Mouse (Mus musculus): Measurements from ENCODE around the gene Smg9. TPM values are rescaled to one million over a fixed set of nuclear protein-coding genes. Genes with fewer than 3 reads are reported as not detected.
A peak's percentile ranks its signal among the peaks of the same experiment; 100 is the strongest.

Gene Smg9
- total RNA-seq, 2 experiments from 2014 or later, result 19.5 to 21.6 TPM

DNA sequence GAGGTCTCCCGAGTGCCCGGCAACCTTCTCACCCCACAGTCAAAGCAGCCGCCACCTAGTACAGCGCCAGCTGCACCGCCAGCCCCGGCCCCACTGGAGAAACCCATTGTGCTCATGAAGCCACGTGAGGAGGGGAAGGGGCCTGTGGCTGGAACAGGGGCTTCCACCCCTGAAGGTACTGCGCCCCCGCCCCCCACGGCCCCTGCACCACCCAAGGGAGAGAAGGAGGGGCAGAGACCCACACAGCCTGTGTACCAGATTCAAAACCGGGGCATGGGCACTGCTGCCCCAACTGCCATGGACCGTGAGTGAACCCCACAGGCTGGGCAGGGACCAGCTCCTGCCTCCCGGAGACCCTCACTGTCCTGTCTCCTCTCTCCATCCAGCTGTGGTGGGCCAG is 6.2 kb downstream of the Smg9 start:
- no peak for ATAC-seq (replicated peaks; ENCODE audit: poor library complexity, severe bottlenecking)

DNA sequence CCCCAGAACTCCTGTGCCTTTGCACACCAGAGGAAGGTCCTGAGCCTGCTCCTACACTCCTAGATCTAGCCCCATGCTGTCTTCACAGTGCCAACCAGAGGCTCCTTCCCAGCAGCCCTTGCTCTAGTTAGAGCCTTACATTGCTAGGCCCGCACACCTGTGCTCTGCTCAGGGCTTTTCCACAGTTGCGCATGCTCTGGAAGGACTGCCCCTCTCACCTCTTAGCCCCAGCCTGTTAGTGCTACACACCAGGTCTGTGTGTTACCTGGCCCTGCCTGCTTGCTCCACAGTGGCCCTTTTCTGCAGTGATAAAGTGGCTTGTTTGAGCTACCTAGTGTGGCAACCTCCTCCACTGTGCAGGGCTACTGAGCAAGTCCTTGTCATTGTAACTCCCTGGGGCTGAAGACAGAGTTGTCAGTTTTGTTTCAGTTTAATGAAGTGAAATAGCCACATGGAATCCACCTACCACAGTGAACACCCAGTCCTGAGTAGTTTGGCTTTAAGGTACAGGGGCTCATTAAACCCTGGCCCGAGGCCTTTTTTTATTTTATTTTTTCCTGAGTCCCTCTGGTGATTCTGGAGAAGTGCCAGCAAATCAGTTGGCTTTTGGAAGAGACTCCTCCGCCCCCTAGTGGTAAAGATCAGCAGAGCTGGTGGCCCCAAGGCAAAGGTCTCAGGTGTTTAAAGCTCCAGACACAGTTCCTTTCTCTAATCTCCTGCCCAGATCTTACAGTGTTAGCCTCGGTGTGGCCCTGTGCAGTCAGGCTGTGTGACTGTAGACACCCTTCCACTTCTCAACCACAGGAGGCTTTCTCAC is 7.3 kb downstream of the Smg9 start:
- peak; percentile 55 for ATAC-seq (replicated peaks; ENCODE audit: poor library complexity, severe bottlenecking)

DNA sequence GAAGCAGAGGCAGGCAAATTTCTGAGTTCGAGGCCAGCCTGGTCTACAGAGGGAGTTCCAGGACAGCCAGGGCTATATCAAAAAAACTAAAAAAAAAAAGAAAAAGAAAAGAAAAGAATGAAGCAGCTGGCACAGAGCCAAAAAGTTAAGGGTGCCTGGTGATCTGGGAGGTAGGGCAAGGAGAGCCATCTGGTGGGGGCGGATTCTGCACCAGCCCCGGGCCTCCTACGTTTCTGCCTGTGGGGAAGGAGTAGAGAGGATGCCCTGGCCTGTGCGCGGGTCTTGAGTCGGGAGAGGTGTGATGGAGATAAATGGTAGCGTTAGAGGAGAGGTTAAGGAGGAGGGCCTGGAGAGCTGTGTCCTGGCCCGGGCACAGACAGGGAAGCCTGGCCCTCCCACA is 8.8 kb downstream of the Smg9 start:
- ATAC-seq (replicated peaks; ENCODE audit: poor library complexity, severe bottlenecking), result no peak

DNA sequence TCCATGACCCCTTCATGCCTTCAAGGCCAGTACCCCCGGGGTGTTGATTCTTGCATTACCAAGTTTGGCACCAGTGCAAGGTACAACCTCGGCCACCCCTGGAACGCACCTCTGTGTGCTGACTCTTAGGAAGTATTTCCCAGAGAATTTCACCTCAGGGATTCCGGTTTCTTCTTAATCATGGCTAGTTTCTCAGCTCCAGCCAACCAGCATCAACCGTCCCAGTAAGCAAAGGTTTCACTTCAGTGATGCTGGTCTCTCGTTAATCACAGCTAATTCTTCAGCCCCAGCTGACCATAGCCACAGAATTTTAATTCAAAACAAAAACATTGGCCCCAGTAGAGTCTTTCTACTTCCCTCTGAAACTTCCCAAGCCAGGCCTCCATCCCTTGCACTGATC is 10.7 kb downstream of the Smg9 start:
- no peak for ATAC-seq (replicated peaks; ENCODE audit: poor library complexity, severe bottlenecking)

DNA sequence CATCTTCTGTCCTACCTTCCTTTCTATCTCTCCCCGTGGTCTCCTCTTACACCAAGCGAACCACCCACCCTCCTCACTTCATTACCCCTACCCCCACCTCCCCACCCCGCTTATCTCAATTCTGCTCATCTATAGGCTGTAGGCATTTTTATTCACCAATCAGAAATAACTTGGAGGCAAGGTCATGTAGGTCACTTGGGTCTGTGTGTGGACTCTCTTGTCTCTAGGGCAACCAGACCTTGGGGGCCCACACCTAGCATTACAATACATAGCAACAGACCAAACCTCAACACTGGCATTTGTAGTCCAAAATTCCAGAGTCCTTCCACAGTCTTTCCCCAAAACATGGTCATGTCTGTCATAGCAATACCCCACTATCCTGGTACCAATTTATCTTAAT is 11.4 kb downstream of the Smg9 start:
- ATAC-seq (replicated peaks; ENCODE audit: poor library complexity, severe bottlenecking), result no peak

DNA sequence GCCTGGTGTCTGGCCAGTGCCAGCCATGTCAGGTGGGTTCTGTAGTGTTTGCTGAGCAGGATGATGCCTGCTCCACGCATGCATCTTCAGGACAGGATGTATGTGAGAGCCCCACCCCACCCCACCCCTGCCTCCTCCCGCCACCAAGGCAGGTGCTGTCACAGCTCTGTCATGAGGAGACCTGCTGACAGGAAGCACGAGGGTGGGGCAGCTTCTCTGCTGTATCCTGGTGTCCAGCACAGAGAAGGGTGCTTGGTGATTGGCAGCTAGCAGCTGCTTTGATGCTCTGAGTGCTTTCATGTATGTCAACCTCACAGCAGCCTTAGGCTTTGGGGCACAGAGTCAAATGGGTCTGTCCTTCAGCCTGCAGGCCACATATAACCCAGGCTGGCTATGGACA is 14.2 kb downstream of the Smg9 start:
- ATAC-seq (replicated peaks; ENCODE audit: poor library complexity, severe bottlenecking), result no peak

DNA sequence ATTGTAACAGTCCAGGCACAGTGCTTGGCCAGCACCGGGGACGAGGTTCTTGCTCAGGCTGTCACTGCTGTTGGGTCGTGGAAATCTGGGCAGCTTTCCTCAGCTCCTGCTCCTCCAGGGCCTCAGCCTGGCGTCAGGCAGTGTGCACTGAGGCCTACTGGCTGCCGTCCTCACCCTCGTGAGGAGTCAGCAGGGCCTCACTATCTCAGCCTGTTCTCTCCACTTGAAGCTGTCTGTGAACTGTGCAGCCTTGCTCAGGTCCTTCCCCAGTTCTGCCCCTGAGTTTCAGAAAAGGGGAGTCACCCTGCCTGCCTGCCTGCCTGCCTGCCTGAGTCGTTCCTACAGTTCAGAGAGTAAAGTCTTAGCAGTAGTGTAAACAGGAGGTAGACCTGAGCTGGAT is 15.8 kb downstream of the Smg9 start:
- ATAC-seq (replicated peaks; ENCODE audit: poor library complexity, severe bottlenecking), result no peak

DNA sequence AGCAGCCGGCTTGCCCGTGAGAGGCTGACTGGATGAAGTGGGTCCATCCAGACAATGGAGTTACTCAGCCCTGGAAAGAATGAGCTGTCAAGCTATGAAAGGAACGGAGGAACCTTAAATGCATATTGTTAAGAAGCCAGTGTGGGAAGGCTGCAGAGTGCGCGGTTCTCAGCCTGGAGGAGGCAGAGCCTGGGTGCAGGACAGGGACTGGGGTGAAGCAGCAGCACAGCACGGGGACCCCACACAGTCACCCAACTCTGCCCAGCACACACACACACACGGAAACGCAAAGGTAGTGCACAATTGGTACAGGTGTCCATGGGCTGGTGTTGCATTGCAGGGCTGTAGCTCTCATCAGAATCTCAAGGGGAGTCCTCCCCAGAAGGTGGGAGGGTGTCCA is 20.2 kb downstream of the Smg9 start:
- ATAC-seq (replicated peaks; ENCODE audit: poor library complexity, severe bottlenecking), result no peak

DNA sequence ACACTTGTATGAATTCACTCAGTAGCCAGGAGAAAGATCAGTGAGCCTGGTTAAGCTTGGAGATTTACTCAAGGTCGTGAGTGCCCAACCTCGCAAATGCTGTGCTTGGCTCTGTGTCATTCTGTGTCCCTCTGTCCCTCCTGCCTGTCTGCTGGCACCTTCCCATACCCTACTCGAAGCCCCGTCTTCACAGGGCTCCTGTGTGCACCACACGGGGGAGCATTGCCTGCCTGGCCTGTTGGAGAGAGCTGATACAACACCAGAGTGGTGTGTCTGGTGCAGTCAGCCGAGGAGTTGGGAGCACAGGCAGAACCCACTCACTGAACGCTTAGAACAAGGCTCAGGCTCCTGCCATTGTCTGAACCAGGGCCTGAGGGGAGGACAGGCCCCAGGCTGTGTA is 22.2 kb downstream of the Smg9 start:
- no peak for ATAC-seq (replicated peaks; ENCODE audit: poor library complexity, severe bottlenecking)

DNA sequence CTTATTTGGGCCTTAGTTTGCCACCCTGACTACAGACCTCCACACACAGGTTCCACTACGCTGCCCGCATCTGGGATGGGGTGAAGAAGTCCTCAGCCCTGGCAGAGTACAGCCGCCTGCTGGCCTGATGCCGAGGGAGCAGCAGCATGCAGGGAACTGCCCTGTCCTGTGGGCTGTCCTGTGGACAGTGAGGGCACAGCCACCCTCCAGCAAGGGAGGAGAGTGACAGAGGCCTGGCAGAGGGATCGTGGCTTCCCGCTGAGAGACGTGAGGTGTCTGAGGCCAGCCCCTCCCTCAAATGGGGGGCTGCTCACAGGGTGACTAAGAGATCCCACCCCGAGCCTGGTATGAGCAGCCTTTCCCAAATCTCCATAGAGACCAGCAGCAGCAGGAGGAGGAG is 22.8 kb downstream of the Smg9 start:
- no peak for ATAC-seq (replicated peaks; ENCODE audit: poor library complexity, severe bottlenecking)

DNA sequence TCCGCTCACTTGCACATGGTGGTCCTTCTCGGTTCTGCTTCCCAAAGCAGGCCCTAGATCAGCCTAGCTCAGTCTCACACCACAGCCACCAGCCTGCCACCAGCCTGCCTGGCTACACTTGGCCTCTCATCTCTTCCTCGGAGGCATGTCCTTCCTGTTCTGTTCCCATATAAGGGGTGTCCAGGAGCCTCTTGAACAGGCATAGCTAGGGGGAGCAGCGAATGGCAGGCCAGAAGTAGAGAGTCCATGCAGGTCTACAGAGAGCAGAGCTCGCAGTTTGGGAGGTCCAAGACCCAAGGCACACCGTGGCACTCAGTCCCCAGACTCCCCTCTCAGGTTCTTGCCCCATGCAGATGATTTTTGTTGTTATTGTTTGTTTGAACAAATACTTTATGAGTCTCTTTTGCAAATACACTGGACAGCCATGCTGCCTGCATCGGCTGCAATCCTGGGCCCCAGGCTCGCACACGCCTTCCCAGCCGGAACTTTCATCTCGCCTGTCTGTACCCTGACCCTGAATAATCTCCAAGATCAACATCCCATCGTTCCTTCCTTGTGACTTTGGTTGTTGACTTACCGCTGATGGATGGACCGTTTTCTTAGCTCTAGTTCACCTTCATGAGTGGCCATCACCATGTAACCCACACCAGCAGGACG is 23.8 kb downstream of the Smg9 start:
- no peak for ATAC-seq (replicated peaks; ENCODE audit: poor library complexity, severe bottlenecking)

DNA sequence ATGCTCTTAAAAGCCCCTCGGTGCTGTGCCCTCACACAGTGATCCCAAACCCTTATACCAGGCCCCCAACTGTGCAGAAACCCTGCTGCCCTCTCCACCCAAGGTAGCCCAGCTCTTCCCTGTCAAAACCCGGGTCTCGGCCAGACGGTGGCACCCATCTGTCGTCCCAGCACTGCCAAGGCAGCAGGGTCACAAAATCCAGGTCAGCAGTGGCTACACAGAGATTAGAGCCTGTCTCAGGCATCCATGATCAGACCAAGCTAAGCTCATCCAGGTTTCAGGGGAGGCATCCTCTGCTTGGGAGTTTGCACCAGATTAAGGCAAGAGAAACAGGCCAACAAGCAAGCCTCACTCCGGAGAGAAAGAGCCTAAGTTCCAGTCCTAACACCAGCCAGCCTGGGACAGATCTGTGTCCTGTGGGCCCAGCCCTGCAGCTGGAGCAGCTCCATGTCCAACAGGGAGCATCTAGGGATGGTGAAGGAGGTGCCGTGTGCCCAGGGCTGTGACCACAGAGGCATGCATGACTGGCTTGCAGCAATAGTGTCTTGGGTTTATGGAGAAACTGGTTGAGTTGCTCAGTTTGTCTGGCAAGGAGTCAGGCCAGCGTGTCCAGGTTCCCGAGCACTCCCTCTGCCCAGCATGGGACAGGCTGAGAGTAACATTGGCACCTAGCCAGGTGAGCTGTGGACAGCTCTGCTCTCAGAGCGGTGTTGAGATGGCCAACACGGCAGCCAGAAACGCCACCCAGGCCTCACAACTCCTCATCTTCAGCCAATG is 24.7 kb downstream of the Smg9 start:
- ATAC-seq (replicated peaks; ENCODE audit: poor library complexity, severe bottlenecking), result no peak

DNA sequence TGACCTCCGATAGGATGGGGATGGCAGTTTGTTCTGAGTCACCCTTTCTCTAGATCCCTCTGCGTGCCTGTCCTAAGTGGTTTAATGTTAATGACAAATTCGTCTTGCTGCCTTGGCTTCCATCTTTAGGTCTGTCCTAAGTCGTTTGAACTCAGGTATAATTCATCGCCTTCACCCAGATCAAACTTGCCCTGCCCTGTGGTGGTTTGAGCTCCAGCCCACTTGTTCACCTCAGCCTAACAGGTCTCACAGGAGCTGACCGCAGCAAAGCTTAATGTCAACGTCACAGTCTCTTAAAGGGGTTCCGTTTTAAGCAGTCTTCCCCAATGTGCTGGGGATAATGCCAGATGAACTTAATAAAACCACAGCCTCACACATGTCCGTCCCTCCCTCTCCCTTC is 26.5 kb downstream of the Smg9 start:
- ATAC-seq (replicated peaks; ENCODE audit: poor library complexity, severe bottlenecking), result no peak

DNA sequence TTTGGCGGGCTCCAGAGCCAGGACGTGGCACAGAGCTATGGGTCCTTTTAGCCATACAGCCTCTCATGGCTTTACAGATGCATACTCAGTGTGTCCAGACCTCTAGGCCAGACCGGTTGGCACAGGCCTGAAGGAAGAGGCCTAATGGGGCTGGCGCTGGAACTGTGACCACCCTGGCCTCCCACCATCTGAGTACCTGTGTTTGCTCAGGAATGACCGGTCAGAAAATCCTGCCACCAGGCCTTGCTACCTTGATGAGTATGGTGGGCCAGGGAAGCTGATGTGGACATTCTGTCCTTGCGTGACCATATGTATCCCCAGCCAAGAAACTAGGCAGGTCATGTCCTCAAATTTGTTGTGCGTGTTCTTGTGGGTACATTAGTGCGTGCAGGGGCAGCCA is 27.7 kb downstream of the Smg9 start:
- ATAC-seq (replicated peaks; ENCODE audit: poor library complexity, severe bottlenecking), result no peak

DNA sequence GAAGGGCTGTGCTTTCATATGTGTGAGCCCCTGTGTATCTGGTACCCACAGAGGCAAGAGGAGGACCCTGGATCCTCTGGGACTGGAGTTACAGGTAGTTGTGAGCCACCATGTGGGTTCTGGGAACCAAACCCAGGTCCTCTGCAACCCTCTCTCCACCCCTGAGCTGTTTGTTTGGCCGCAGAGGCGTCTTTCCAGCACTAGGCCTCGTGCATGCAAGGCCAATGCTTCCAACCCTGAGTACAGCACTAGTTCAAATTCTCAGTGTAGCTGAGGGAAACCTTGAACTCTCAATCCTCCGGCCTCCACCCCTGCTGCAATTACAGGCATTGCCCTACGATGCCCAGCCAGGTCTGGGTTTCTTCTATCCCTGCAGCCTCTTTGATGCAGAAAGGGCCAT is 29.3 kb downstream of the Smg9 start:
- ATAC-seq (replicated peaks; ENCODE audit: poor library complexity, severe bottlenecking), result no peak

DNA sequence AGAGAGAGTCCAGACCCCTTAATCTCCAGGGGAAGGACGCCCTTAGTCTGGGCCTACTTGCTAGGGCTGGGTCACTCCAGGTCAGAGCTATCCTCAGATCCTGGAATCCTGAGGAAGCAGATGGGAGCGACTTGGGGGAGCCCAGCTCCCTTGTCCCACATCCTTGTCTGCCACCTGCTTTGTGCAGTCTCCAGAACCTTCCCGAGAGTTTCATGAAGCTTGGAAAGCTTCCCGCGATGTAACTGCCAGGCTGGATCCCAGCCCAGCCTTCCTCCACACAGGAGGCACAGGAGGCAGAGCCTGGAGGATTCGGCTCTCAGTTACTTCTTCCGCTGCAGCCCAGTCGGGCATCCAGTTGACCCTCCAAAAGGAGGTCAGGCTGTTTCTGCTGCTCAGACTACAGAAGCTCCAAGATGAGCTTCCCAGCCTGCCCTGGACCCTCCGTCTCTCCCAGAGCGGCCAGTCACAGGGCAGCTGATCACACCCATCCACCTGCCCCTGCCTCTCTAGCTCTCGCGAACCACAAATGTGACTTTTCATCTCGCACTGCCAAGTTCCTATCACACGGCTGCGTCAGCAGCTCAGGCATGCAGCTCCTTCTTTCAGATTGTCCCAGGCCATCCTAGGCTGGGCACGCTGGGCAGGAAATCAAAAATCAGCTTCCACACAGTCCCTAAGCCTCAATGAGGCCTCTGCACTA is 30.1 kb downstream of the Smg9 start:
- no peak for ATAC-seq (replicated peaks; ENCODE audit: poor library complexity, severe bottlenecking)

DNA sequence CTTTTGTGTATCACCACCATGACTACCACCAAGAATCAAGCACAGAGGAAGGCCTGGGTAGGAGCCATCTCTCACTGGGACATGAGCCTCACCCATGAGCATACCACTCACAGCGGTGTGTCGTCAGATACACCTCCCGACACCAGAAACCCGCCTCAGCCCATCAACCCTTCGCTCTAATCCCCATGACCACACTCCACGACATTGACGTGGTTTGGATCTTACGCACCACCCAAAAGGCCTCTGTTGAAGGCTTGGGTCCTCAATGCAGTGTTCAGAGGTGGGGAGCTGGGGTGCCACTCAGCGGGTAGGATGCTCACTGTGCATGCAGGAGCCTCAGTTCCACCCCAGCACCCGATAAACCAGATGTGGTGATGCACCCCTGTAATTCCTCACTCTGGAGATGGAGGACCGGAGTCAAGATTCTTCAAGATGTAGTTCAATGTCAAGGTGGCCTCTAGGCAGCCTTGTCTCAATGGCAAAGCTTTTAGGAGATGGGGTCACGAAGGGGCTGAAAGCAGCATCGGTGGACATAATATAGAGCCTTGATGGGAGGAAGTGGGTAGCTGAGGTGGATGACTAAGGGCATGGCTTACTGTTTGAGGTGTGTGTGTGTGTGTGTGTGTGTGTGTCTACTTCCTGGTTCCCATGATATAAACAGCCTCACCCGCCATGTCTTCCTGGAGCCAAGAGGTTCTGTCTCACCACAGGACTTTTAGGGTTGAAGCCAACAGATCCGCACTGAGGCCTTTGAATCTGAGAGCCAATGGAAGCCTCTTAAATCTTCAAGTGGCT is 31.3 kb downstream of the Smg9 start:
- no peak; the same call in 1 of the 2 replicates for ATAC-seq (replicated peaks; ENCODE audit: poor library complexity, severe bottlenecking)

DNA sequence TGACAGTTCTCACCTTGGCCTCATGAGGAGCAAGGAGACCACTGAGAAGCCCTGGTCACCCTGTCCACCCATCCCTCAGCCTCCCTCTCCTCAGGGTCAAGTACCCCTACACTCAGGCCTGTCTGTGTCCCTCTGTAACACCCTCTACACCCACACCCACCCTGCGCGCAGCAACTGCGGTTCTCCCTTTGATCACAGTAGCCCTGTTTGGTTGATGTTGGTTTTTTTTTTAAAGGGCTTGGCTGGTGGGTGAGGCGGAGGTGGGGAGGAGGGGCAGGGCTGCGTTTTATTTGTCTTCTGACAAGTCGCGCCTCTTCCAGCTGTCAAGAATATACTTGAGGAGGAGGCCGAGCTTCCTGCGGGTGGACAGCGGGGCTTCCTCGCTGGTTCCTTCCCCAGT is 32.3 kb downstream of the Smg9 start:
- ATAC-seq (replicated peaks; ENCODE audit: poor library complexity, severe bottlenecking), result no peak

DNA sequence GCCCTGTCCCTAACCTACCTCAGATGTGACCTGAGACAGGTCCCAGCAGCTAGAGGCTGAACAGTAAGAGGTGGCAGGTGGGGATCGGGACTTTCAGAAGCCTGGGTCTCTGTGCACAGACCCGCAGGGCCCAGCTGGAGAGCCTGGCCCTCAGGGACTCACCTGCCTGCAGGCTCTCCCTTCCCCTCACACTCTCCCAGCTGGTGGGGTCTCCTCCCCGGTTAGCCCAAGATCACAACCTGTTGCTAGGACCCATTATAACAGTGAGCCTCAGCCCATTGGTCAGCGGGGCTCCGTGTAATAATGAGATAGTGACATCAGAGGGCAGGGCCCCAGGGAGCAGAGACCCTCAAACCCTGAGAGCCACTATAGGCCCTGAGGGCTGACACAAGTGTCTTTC is 35.9 kb downstream of the Smg9 start:
- ATAC-seq (replicated peaks; ENCODE audit: poor library complexity, severe bottlenecking), result no peak

DNA sequence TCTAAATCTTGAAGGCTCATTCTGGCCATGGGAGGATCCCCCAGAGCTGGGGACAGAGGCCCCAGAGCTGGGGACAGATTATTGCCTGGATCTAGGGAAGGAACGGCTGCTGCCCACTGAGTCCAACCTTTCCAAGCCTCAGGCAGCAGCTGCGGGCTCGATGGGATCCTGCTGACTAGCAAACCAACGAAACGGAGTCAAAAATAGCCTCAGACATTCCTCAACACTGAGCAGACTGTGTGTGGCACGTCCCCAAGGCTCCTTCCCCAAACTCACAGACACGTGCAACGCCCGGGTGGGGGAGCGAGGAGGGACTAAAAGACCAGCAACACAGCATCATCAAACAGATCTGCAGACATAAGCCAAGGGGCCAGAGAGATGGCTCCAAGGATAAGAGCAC is 38.6 kb downstream of the Smg9 start:
- ATAC-seq (replicated peaks; ENCODE audit: poor library complexity, severe bottlenecking), result no peak

Data from granulocyte monocyte progenitor cell, adult 5-6 weeks (primary cell).